Mouse (Mus musculus): ENCODE results near the gene Tmed5. TPM values are rescaled to one million over a fixed set of nuclear protein-coding genes. Genes with fewer than 3 reads are reported as not detected.

The Tmed5 gene
- polyA plus RNA-seq, 1 experiment from 2014 or later, result 26.8 TPM

GRCm38 (mm10) chr5:108085440-108085839, 47.0 kb downstream of the Tmed5 start:
- WGBS, result 93% methylated on average over 2 of the region's 2 CpGs

GRCm38 (mm10) chr5:108082380-108082779, 50.0 kb downstream of the Tmed5 start:
- Histone ChIP-seq H3K9me3 (no peaks in the 10 kb centered on the region), H3K36me3 (replicated peaks) (peaks cover 94% of the 10 kb centered on the region), H3K27me3 (replicated peaks; ENCODE audit: low read depth, poor library complexity, severe bottlenecking) (no peaks in the 10 kb centered on the region), H3K4me1 (0 out of 2 replicates have a peak, but pooled peaks cover 1% of the 10 kb centered on the region), H3K4me3 (no peak overlapping the region), H3K27ac (replicated peaks) (no peak overlapping the region)
- 54% methylated on average over 2 of the region's 2 CpGs for WGBS
- DNase-seq (ENCODE audit: low spot score), result no peak

More at GRCm38 (mm10) chr5:108085440-108085839, 47.0 kb downstream of the Tmed5 start:
- DNase-seq (ENCODE audit: low spot score), result no peak
- Histone ChIP-seq H3K27me3 (replicated peaks; ENCODE audit: low read depth, poor library complexity, severe bottlenecking) (no peaks in the 10 kb centered on the region), H3K9me3 (no peaks in the 10 kb centered on the region), H3K4me3 (no peak overlapping the region), H3K4me1 (no peaks in the 10 kb centered on the region), H3K27ac (replicated peaks) (no peak overlapping the region), H3K36me3 (replicated peaks) (peaks cover 96% of the 10 kb centered on the region)

GRCm38 (mm10) chr5:108079603-108080002, 52.8 kb downstream of the Tmed5 start:
- H3K36me3 ChIP-seq (replicated peaks), result peaks cover 94% of the 10 kb centered on the region
- DNase-seq (ENCODE audit: low spot score), result no peak
- H3K27me3 ChIP-seq (replicated peaks; ENCODE audit: low read depth, poor library complexity, severe bottlenecking), result no peaks in the 10 kb centered on the region
- H3K4me1 ChIP-seq, result 0 out of 2 replicates have a peak, but pooled peaks cover 4% of the 10 kb centered on the region
- no peaks in the 10 kb centered on the region for H3K9me3 ChIP-seq
- H3K4me3 ChIP-seq, result no peak overlapping the region
- no peak overlapping the region for H3K27ac ChIP-seq (replicated peaks)

GRCm38 (mm10) chr5:108076833-108077540, 55.4 kb downstream of the Tmed5 start:
- H3K9me3 ChIP-seq, result no peaks in the 10 kb centered on the region
- H3K4me1 ChIP-seq, result 0 out of 2 replicates have a peak, but pooled peaks cover 4% of the 10 kb centered on the region
- H3K27me3 ChIP-seq (replicated peaks; ENCODE audit: low read depth, poor library complexity, severe bottlenecking), result no peaks in the 10 kb centered on the region
- 65% methylated on average over 6 of the region's 6 CpGs for WGBS
- no peak for DNase-seq (ENCODE audit: low spot score)
- H3K4me3 ChIP-seq, result no peak overlapping the region
- peaks cover 96% of the 10 kb centered on the region for H3K36me3 ChIP-seq (replicated peaks)
- H3K27ac ChIP-seq (replicated peaks), result no peak overlapping the region

- H3K27ac ChIP-seq (replicated peaks), result no peak overlapping the region
- no peak for DNase-seq (ENCODE audit: low spot score)
- peaks cover 97% of the 10 kb centered on the region for H3K36me3 ChIP-seq (replicated peaks)
- H3K4me1 ChIP-seq, result 0 out of 2 replicates have a peak, but pooled peaks cover 4% of the 10 kb centered on the region
- H3K27me3 ChIP-seq (replicated peaks; ENCODE audit: low read depth, poor library complexity, severe bottlenecking), result no peaks in the 10 kb centered on the region
- H3K9me3 ChIP-seq, result no peaks in the 10 kb centered on the region
- no peak overlapping the region for H3K4me3 ChIP-seq
Measured at GRCm38 (mm10) chr5:108076241-108076640, 56.2 kb downstream of the Tmed5 start.

GRCm38 (mm10) chr5:108072301-108072700, 60.1 kb downstream of the Tmed5 start:
- 98% methylated on average over 1 of the region's 1 CpGs for WGBS
- no peaks in the 10 kb centered on the region for H3K27me3 ChIP-seq (replicated peaks; ENCODE audit: low read depth, poor library complexity, severe bottlenecking)
- H3K36me3 ChIP-seq (replicated peaks), result peaks cover 100% of the 10 kb centered on the region

GRCm38 (mm10) chr5:108065465-108066411, 66.7 kb downstream of the Tmed5 start, which contains the start of gene Mtf2:
TSS of gene Mtf2 (plus strand) at chr5:108065674.
- WGBS, result under 1% methylated on average over 59 of the region's 59 CpGs
- peak; percentile 97 for DNase-seq (ENCODE audit: low spot score)
- H3K4me3 ChIP-seq, result peak within 1 kb of the TSS; percentile 92
- H3K4me1 ChIP-seq, result peaks cover 12% of the 10 kb centered on the region; the same call in 1 of the 2 replicates
- peaks cover 37% of the 10 kb centered on the region for H3K36me3 ChIP-seq (replicated peaks)
- peaks cover 6% of the 10 kb centered on the region; the same call in 1 of the 2 replicates for H3K9me3 ChIP-seq
- peak within 1 kb of the TSS; percentile 99 for H3K27ac ChIP-seq (replicated peaks)
- no peaks in the 10 kb centered on the region for H3K27me3 ChIP-seq (replicated peaks; ENCODE audit: low read depth, poor library complexity, severe bottlenecking)

More at GRCm38 (mm10) chr5:108072301-108072700, 60.1 kb downstream of the Tmed5 start:
- DNase-seq (ENCODE audit: low spot score), result no peak
- no peak overlapping the region for H3K27ac ChIP-seq (replicated peaks)
- 0 out of 2 replicates have a peak, but pooled peaks cover 3% of the 10 kb centered on the region for H3K9me3 ChIP-seq
- no peak overlapping the region for H3K4me3 ChIP-seq
- H3K4me1 ChIP-seq, result 0 out of 2 replicates have a peak, but pooled peaks cover 8% of the 10 kb centered on the region

- whole genome bisulfite sequencing, result 92% methylated on average over 9 of the region's 9 CpGs
- Histone ChIP-seq H3K4me1 (no peaks in the 10 kb centered on the region), H3K27me3 (replicated peaks; ENCODE audit: low read depth, poor library complexity, severe bottlenecking) (no peaks in the 10 kb centered on the region), H3K4me3 (no peak overlapping the region), H3K36me3 (replicated peaks) (no peaks in the 10 kb centered on the region), H3K9me3 (peaks cover 3% of the 10 kb centered on the region; the same call in 1 of the 2 replicates), H3K27ac (replicated peaks) (no peak overlapping the region)
- DNase-seq (ENCODE audit: low spot score), result no peak
Measured at GRCm38 (mm10) chr5:108060413-108060812, 72.0 kb downstream of the Tmed5 start.

Other genes starting within 250 kb of the Tmed5 start
- 91.7 and 99.4 TPM in 2 replicates for gene Rpl5, start 232.1 kb downstream of the Tmed5 start, polyA plus RNA-seq (2016; fragmentation: Nextera tagmentation; extraction: Ambion mirVana)
- gene Fam69a, start 145.5 kb downstream of the Tmed5 start, polyA plus RNA-seq (2016; fragmentation: Nextera tagmentation; extraction: Ambion mirVana), result 16.5 and 16.7 TPM in 2 replicates
- gene Mtf2, start 66.9 kb downstream of the Tmed5 start, polyA plus RNA-seq (2016; fragmentation: Nextera tagmentation; extraction: Ambion mirVana), result 182 and 183 TPM in 2 replicates
- gene Ccdc18, start 255 bp upstream of the Tmed5 start, polyA plus RNA-seq (2016; fragmentation: Nextera tagmentation; extraction: Ambion mirVana), result 11.0 and 15.1 TPM in 2 replicates
- 44.0 and 46.1 TPM in 2 replicates for gene Dr1, start 136.3 kb upstream of the Tmed5 start, polyA plus RNA-seq (2016; fragmentation: Nextera tagmentation; extraction: Ambion mirVana)
- 6.4 and 7.6 TPM in 2 replicates for gene Pigg, start 180.0 kb upstream of the Tmed5 start, polyA plus RNA-seq (2016; fragmentation: Nextera tagmentation; extraction: Ambion mirVana)
- gene Gm42517, start 235.3 kb upstream of the Tmed5 start, polyA plus RNA-seq (2016; fragmentation: Nextera tagmentation; extraction: Ambion mirVana), result not detected in 2 replicates

Data from embryonic facial prominence, embryonic 10.5 days (tissue).